Mouse (Mus musculus) MEL (cell line): ENCODE data around the gene Crkl.

Experiments used
- CTCF ChIP-seq, 3 experiments: IDR thresholded peaks in 2 of 3; conservative IDR thresholded peaks in 1 of 3; 2 replicates each; pipeline ENCODE4 v1.5.1; 2011 to 2012; ENCODE audit warnings: low read length in 3 of 3, low read depth in 2 of 3, mild to moderate bottlenecking in 2 of 3, improper control_type of control experiment in 1 of 3, inconsistent platforms in 1 of 3, mixed read lengths in 1 of 3, moderate library complexity in 1 of 3; ENCODE audit not compliant: control insufficient read depth in 1 of 3, insufficient read depth in 1 of 3, poor library complexity in 1 of 3, severe bottlenecking in 1 of 3
- TBP ChIP-seq: IDR thresholded peaks from 2 replicates; pipeline ENCODE4 v1.8.0; 2011; ENCODE audit warnings: low read depth, low read length, improper control_type of control experiment

DNA sequence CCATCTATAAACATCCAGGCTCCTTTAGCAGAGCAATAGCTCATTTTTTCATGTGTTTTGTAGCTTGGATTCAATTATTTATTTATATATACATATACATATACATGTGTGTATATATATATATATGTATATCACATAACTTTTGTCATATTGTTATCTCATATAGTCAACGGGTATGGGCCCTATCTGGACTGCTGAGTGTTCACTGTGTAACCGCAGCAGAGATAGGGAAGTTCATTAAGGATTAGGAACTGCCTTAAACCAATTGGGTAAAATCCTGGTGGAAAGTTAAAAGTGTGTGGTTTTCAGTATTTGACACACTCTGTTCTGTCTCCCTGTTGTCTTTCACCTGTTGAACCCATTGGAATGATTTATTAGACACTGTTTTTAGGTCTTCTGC is 29.7 kb downstream of the Crkl start:
- TF ChIP-seq CTCF (IDR thresholded peaks at IDR 0.05 in 2 of 3, conservative IDR thresholded peaks at IDR 0.05 in 1 of 3; ENCODE audit: control insufficient read depth in 1 of 3, insufficient read depth in 1 of 3, low read depth in 2 of 3, low read length in 3 of 3, poor library complexity in 1 of 3, severe bottlenecking in 1 of 3) = no peak
- no peak for TF ChIP-seq TBP
